Mouse (Mus musculus): Measurements from ENCODE around the gene Marveld1. TPM values are rescaled to one million over a fixed set of nuclear protein-coding genes. Genes with fewer than 3 reads are reported as not detected.

The Marveld1 gene
- total and polyA plus RNA-seq, 3 experiments = 9.7 to 24.4 TPM; not detected in 1

DNA sequence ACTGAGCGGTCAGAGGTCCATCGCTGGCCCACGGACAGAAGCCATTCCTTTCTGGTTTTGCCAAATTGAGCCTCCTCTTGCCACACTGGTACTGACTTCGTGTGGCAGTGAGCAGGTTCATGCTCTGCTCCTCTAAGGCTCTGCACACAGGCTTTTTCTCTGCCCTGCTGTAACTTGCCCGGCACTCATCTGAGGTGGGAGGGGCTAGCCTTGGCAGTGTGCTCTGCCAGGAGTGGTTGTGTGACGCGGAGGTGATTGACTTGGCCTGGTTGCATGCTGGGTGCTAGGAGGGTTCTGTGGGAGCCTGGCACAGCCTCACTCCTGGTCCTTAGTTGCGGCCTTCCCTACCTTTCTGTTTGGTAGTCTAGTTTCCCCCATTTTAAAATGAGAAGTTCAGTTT is 26.7 kb upstream of the Marveld1 start:
- H3K9me3 ChIP-seq (replicated peaks; ENCODE audit: insufficient read depth, low read length) = no peaks in the 10 kb centered on the region
- no peak for TF ChIP-seq MXI1 (IDR thresholded peaks at IDR 0.05; ENCODE audit: low read depth, low read length)
- H3K27ac ChIP-seq (ENCODE audit: control insufficient read depth, low read depth, low read length) = no peak overlapping the region
- H3K4me1 ChIP-seq (ENCODE audit: control insufficient read depth in 1 of 2, insufficient read depth in 2 of 2, low read length in 2 of 2) = peaks cover 2 to 5% of the 10 kb centered on the region in 2 experiments; a peak in 3 of 4 replicates
- DNase-seq (ENCODE audit: low read depth, low spot score) = no peak
- H3K4me3 ChIP-seq (ENCODE audit: control insufficient read depth in 1 of 2, insufficient read depth in 1 of 2, low read depth in 2 of 2, low read length in 2 of 2) = no peak overlapping the region
- H3K36me3 ChIP-seq (ENCODE audit: control insufficient read depth in 1 of 2, insufficient read depth in 2 of 2, low read length in 2 of 2) = peaks cover 3 to 10% of the 10 kb centered on the region in 2 experiments
- H3K27me3 ChIP-seq (ENCODE audit: control insufficient read depth in 1 of 2, insufficient read depth in 2 of 2, low read length in 2 of 2) = no peaks in the 10 kb centered on the region
- H3K79me2 ChIP-seq (ENCODE audit: control insufficient read depth, insufficient read depth, low read length, poor library complexity) = no peaks in the 10 kb centered on the region
- H3K9ac ChIP-seq (ENCODE audit: control insufficient read depth, low read depth, low read length, poor library complexity, severe bottlenecking) = no peak overlapping the region

DNA sequence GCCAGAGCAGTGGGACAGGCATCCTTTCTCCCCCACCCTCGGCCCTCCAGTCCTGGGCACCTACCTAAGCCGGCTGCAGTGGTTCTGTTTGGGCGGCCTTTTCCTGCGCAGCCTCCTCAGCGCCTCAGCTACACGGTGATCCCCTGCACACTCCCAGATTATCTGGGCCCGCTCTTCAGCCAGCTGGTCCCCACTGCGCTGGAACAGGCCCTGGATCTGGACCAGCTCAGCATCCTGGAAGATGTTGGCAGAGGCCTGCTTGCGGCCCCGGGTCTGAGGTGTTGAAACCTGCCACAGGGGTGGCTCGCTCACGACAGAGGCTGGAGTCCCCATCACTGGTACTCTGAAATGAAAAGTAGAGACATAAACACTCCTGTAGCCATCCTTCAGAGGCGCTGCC is 22.5 kb upstream of the Marveld1 start:
- Histone ChIP-seq H3K9me3 (replicated peaks; ENCODE audit: insufficient read depth, low read length) (no peaks in the 10 kb centered on the region), H3K27ac (ENCODE audit: control insufficient read depth, low read depth, low read length) (no peak overlapping the region), H3K36me3 (ENCODE audit: control insufficient read depth in 1 of 2, insufficient read depth in 2 of 2, low read length in 2 of 2) (peaks cover 3 to 29% of the 10 kb centered on the region in 2 experiments), H3K4me1 (ENCODE audit: control insufficient read depth in 1 of 2, insufficient read depth in 2 of 2, low read length in 2 of 2) (peaks cover 7 to 32% of the 10 kb centered on the region in 2 experiments), H3K4me3 (ENCODE audit: control insufficient read depth in 1 of 2, insufficient read depth in 1 of 2, low read depth in 2 of 2, low read length in 2 of 2) (no peak overlapping the region), H3K9ac (ENCODE audit: control insufficient read depth, low read depth, low read length, poor library complexity, severe bottlenecking) (no peak overlapping the region), H3K79me2 (ENCODE audit: control insufficient read depth, insufficient read depth, low read length, poor library complexity) (peaks cover 6% of the 10 kb centered on the region), H3K27me3 (ENCODE audit: control insufficient read depth in 1 of 2, insufficient read depth in 2 of 2, low read length in 2 of 2) (no peaks in the 10 kb centered on the region)
- TF ChIP-seq SMC3 (IDR thresholded peaks at IDR 0.05; ENCODE audit: low read depth, low read length) (no peak), EP300 (IDR thresholded peaks at IDR 0.05; ENCODE audit: low read depth in 1 of 2, low read length in 2 of 2) (no peak), ZMIZ1 (IDR thresholded peaks at IDR 0.05; ENCODE audit: low read depth, low read length) (no peak), POLR2A (IDR thresholded peaks at IDR 0.05; ENCODE audit: control insufficient read depth in 1 of 2, insufficient read depth in 1 of 2, low read depth in 1 of 2, low read length in 2 of 2, poor library complexity in 1 of 2) (no peak), MAZ (IDR thresholded peaks at IDR 0.05; ENCODE audit: low read depth, low read length) (no peak), CHD2 (IDR thresholded peaks at IDR 0.05; ENCODE audit: low read length) (no peak), MYC (IDR thresholded peaks at IDR 0.05; ENCODE audit: low read depth, low read length) (no peak), ZNF384 (IDR thresholded peaks at IDR 0.05; ENCODE audit: low read depth, low read length) (no peak), RCOR1 (IDR thresholded peaks at IDR 0.05; ENCODE audit: low read depth, low read length) (no peak), CHD1 (IDR thresholded peaks at IDR 0.05; ENCODE audit: low read depth, low read length) (no peak), MEF2A (IDR thresholded peaks at IDR 0.05; ENCODE audit: extremely low read depth, insufficient replicate concordance, low read depth, low read length, poor library complexity, severe bottlenecking) (no peak)
- DNase-seq (ENCODE audit: low read depth, low spot score) = no peak

GRCm38 (mm10) chr19:42125501-42126218 is 21.5 kb upstream of the Marveld1 start:
- no peak overlapping the region for H3K4me3 ChIP-seq (ENCODE audit: control insufficient read depth in 1 of 2, insufficient read depth in 1 of 2, low read depth in 2 of 2, low read length in 2 of 2)
- DNase-seq (ENCODE audit: low read depth, low spot score) = peak; percentile 74
- H3K4me1 ChIP-seq (ENCODE audit: control insufficient read depth in 1 of 2, insufficient read depth in 2 of 2, low read length in 2 of 2) = peaks cover 17 to 42% of the 10 kb centered on the region in 2 experiments
- H3K9ac ChIP-seq (ENCODE audit: control insufficient read depth, low read depth, low read length, poor library complexity, severe bottlenecking) = no peak overlapping the region
- H3K79me2 ChIP-seq (ENCODE audit: control insufficient read depth, insufficient read depth, low read length, poor library complexity) = peaks cover 6% of the 10 kb centered on the region
- no peaks in the 10 kb centered on the region for H3K27me3 ChIP-seq (ENCODE audit: control insufficient read depth in 1 of 2, insufficient read depth in 2 of 2, low read length in 2 of 2)
- H3K36me3 ChIP-seq (ENCODE audit: control insufficient read depth in 1 of 2, insufficient read depth in 2 of 2, low read length in 2 of 2) = peaks cover 3 to 39% of the 10 kb centered on the region in 2 experiments
- no peaks in the 10 kb centered on the region for H3K9me3 ChIP-seq (replicated peaks; ENCODE audit: insufficient read depth, low read length)
- peak overlapping the region; percentile 12; the same call in 1 of the 2 replicates for H3K27ac ChIP-seq (ENCODE audit: control insufficient read depth, low read depth, low read length)
- TF ChIP-seq USF2 (IDR thresholded peaks at IDR 0.05; ENCODE audit: borderline replicate concordance in 1 of 2, insufficient read depth in 1 of 2, low read depth in 1 of 2, low read length in 2 of 2) (no peak), POLR2AphosphoS2 (IDR thresholded peaks at IDR 0.05; ENCODE audit: low read length) (peak; percentile 52; the same call in 1 of the 2 replicates), TCF12 (IDR thresholded peaks at IDR 0.05; ENCODE audit: low read depth, low read length) (0 out of 2 replicates have a peak, but pooled peaks have one; percentile 38), MAFK (IDR thresholded peaks at IDR 0.05; ENCODE audit: borderline replicate concordance, low read depth, low read length) (no peak; the same call in 1 of the 2 replicates), SIN3A (IDR thresholded peaks at IDR 0.05; ENCODE audit: low read length) (peak; percentile 79), MXI1 (IDR thresholded peaks at IDR 0.05; ENCODE audit: low read depth, low read length) (peak; percentile 30; the same call in 1 of the 2 replicates), ZC3H11A (IDR thresholded peaks at IDR 0.05; ENCODE audit: low read depth, low read length) (no peak), NELFE (IDR thresholded peaks at IDR 0.05; ENCODE audit: low read depth, low read length) (0 out of 2 replicates have a peak, but pooled peaks have one; percentile 6), TAL1 (IDR thresholded peaks at IDR 0.05; ENCODE audit: low read length) (no peak), RAD21 (IDR thresholded peaks at IDR 0.05; ENCODE audit: low read depth, low read length) (no peak), ETS1 (IDR thresholded peaks at IDR 0.05; ENCODE audit: low read depth, low read length) (peak; percentile 58; the same call in 1 of the 2 replicates), ZNF384 (IDR thresholded peaks at IDR 0.05; ENCODE audit: low read depth, low read length) (no peak), CTCF (IDR thresholded peaks at IDR 0.05 in 2 of 3, conservative IDR thresholded peaks at IDR 0.05 in 1 of 3; ENCODE audit: control insufficient read depth in 1 of 3, insufficient read depth in 1 of 3, low read depth in 2 of 3, low read length in 3 of 3, poor library complexity in 1 of 3, severe bottlenecking in 1 of 3) (no peak), GABPA (IDR thresholded peaks at IDR 0.05; ENCODE audit: low read depth, low read length) (no peak), HCFC1 (IDR thresholded peaks at IDR 0.05; ENCODE audit: low read depth, low read length) (no peak)

Data from MEL (cell line).